Mouse (Mus musculus) limb, embryonic 12.5 days (tissue): Measurements from ENCODE around the gene Litaf. TPM values are rescaled to one million over a fixed set of nuclear protein-coding genes. Genes with fewer than 3 reads are reported as not detected.
"Not testable (repeated sequence)": the region's sequence is repeated elsewhere in the genome, so short reads cannot be mapped to it uniquely, and the experiment has no call there.

Experiments
- ATAC-seq: fragments of 200-750 bp; cut with Nextera tagmentation; 2 replicates; pipeline ENCODE4 v1.8.0; 2017; ENCODE audit warnings: low read depth, moderate TSS enrichment; ENCODE audit not compliant: insufficient number of reproducible peaks, insufficient read depth, low FRiP score, low TSS enrichment
- H3K27ac ChIP-seq: fragments of 300-500 bp; sonication (generic); 2 replicates; pipeline ENCODE4 v1.5.1; 2016; ENCODE audit warnings: mild to moderate bottlenecking, moderate library complexity
- H3K27me3 ChIP-seq: fragments of 300-500 bp; sonication (generic); 2 replicates; pipeline ENCODE4 v1.6.1; 2016; ENCODE audit warnings: mild to moderate bottlenecking, moderate library complexity
- H3K36me3 ChIP-seq: fragments of 300-500 bp; sonication (generic); 2 replicates; pipeline ENCODE4 v1.6.1; 2016; ENCODE audit warnings: mild to moderate bottlenecking, moderate library complexity
- H3K4me1 ChIP-seq: fragments of 300-500 bp; sonication (generic); replicated peaks from 2 replicates; pipeline ENCODE4 v1.6.1; 2016
- H3K4me2 ChIP-seq: fragments of 300-500 bp; sonication (generic); 2 replicates; pipeline ENCODE4 v1.6.1; 2016; ENCODE audit warnings: mild to moderate bottlenecking, moderate library complexity
- H3K4me3 ChIP-seq: fragments of 300-500 bp; sonication (generic); replicated peaks from 2 replicates; pipeline ENCODE4 v1.5.1; 2016; ENCODE audit warnings: mild to moderate bottlenecking
- H3K9ac ChIP-seq: fragments of 300-500 bp; sonication (generic); replicated peaks from 2 replicates; pipeline ENCODE4 v1.6.1; 2016; ENCODE audit warnings: mild to moderate bottlenecking, moderate library complexity
- H3K9me3 ChIP-seq: fragments of 300-500 bp; sonication (generic); 2 replicates; pipeline ENCODE4 v1.6.1; 2016; ENCODE audit warnings: mild to moderate bottlenecking, moderate library complexity
- WGBS: fragments of 180-500 bp; shearing (Covaris S2); methylation state at CpG from one replicate; pipeline ENCODE4 v1.1.7; 2016; 5-methylcytosine and 5-hydroxymethylcytosine counted together
- polyA plus RNA-seq: library from polyadenylated mRNA; unstranded; fragments of >200 nt; fragmentation: Nextera tagmentation; extraction: Ambion mirVana; gene quantifications from 2 replicates; pipeline ENCODE4 v1.2.1, GENCODE M21; 2016

Litaf gene
- polyA plus RNA-seq, 1 experiment from 2014 or later: 103 TPM

DNA sequence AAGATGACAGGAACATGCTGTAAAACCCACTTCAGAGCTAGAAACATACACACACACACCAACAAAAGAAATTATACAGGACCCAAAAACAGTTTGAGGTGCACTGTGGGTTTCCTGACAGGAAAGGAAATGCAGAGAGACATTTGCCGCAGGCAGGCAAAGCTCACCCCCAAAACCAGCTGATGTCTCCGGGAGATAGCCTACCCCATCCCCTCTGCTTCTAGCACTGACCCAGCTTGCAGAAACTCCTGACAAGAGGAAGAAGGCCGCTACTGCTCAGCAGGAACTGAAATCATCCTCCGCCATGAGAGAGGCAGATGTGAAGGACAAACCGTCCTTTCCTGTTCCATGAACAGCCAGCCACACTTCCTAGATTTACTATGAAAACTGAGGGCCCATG is 96.6 kb downstream of the Litaf start:
- WGBS: 78% methylated on average over 5 of the region's 5 CpGs
- Histone ChIP-seq H3K4me2 (no peak overlapping the region), H3K4me3 (no peak overlapping the region), H3K9me3 (no peaks in the 10 kb centered on the region), H3K9ac (no peak overlapping the region), H3K27ac (no peak overlapping the region), H3K4me1 (peaks cover 11% of the 10 kb centered on the region; the same call in 1 of the 2 replicates), H3K36me3 (peaks cover 28% of the 10 kb centered on the region), H3K27me3 (no peaks in the 10 kb centered on the region)
- ATAC-seq: no peak

DNA sequence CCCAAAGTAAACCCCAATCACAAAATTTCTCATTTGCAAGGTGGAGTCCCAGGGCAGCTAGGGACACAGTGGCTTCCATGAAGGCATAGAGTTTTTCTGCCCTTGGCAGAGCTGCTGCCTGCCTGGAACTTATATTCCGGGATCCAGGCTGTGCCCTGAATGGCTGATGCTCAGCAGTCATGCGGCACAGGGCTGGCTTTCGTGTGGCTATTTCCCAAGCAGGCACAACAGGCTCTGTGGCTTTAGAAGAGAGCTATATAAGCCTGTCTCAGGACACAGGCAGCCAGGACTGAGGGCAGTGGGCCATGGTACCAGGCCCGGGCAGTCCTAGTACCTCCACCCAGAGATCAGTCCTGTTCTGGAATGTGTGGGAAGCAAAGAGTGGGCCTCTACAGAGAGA is 97.7 kb downstream of the Litaf start:
- Histone ChIP-seq H3K9ac (no peak overlapping the region), H3K4me2 (no peak overlapping the region), H3K27me3 (no peaks in the 10 kb centered on the region), H3K9me3 (no peaks in the 10 kb centered on the region), H3K4me1 (0 out of 2 replicates have a peak, but pooled peaks cover 8% of the 10 kb centered on the region), H3K27ac (no peak overlapping the region), H3K4me3 (no peak overlapping the region), H3K36me3 (peaks cover 32% of the 10 kb centered on the region)
- no peak for ATAC-seq
- 87% methylated on average over 4 of the region's 4 CpGs for WGBS

DNA sequence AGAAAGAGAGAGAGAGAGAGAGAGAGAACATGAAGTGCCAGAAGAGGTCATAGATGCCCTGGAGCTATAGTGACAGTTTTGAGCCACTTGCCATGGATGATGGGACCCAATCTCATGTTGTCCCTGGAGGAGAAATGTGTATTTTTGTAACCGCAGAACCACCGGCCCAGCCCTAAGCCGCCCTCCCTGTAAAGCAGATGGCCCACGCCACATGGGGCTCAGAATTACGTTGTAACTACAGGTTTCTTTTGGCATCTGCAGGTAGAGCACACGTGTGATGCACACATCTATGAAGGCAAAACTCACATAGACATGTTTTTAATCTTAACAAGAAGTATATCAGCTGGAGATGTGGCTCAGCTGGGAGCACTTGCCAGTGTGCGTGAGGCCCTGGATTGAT is 98.2 kb downstream of the Litaf start:
- no peak for ATAC-seq
- H3K36me3 ChIP-seq: peaks cover 37% of the 10 kb centered on the region
- no peaks in the 10 kb centered on the region for H3K27me3 ChIP-seq
- 0 out of 2 replicates have a peak, but pooled peaks cover 8% of the 10 kb centered on the region for H3K4me1 ChIP-seq
- H3K4me3 ChIP-seq: no peak overlapping the region
- no peaks in the 10 kb centered on the region for H3K9me3 ChIP-seq
- H3K9ac ChIP-seq: no peak overlapping the region
- 90% methylated on average over 7 of the region's 7 CpGs for WGBS
- H3K4me2 ChIP-seq: no peak overlapping the region
- H3K27ac ChIP-seq: no peak overlapping the region

DNA sequence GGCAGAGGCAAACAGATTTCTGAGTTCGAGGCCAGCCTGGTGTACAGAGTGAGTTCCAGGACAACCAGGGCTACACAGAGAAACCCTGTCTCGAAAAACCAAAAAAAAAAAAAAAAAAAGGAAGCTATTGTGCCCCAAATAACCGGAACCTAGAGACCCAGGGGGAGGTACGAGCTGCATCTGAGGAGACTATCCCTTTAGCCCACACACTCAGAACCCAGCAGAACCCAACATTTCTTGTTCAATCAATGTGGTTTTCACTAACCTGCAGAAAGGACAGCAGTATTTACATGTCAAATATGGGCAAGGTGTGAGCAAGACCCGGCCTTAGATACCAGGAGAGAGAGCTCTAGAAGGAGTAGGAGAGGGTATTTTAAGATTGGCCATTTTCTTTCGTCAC is 98.9 kb downstream of the Litaf start:
- 0 out of 2 replicates have a peak, but pooled peaks cover 5% of the 10 kb centered on the region for H3K4me1 ChIP-seq
- H3K27me3 ChIP-seq: no peaks in the 10 kb centered on the region
- no peak overlapping the region for H3K4me3 ChIP-seq
- H3K9me3 ChIP-seq: no peaks in the 10 kb centered on the region
- no peak overlapping the region for H3K4me2 ChIP-seq
- no peak overlapping the region for H3K9ac ChIP-seq
- WGBS: 90% methylated on average over 6 of the region's 6 CpGs
- ATAC-seq: no peak
- H3K36me3 ChIP-seq: peaks cover 44% of the 10 kb centered on the region
- no peak overlapping the region for H3K27ac ChIP-seq

DNA sequence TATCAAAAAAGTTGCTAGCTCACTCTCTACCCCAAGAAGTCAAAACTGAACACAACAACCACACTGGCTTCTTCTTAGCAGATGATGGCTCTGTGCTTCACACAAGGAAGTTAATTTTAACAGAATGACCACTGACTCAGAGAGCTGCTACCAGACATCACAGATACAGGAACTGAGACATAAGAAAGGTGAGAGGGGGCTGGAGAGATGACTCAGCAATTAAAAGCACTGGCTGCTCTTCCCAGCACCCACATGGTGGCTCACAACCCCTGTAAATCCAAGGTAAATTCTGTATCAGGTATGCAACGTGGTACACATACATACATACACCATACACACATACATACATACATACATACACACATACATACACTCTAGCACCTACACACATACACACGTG is 100.9 kb downstream of the Litaf start:
- H3K9me3 ChIP-seq: no peaks in the 10 kb centered on the region
- H3K4me2 ChIP-seq: no peak overlapping the region
- H3K4me3 ChIP-seq: no peak overlapping the region
- H3K36me3 ChIP-seq: peaks cover 64% of the 10 kb centered on the region
- no peak overlapping the region for H3K27ac ChIP-seq
- peaks cover 5% of the 10 kb centered on the region; the same call in 1 of the 2 replicates for H3K4me1 ChIP-seq
- no peak for ATAC-seq
- no peaks in the 10 kb centered on the region for H3K27me3 ChIP-seq
- WGBS: 84% methylated on average over 2 of the region's 2 CpGs
- no peak overlapping the region for H3K9ac ChIP-seq

DNA sequence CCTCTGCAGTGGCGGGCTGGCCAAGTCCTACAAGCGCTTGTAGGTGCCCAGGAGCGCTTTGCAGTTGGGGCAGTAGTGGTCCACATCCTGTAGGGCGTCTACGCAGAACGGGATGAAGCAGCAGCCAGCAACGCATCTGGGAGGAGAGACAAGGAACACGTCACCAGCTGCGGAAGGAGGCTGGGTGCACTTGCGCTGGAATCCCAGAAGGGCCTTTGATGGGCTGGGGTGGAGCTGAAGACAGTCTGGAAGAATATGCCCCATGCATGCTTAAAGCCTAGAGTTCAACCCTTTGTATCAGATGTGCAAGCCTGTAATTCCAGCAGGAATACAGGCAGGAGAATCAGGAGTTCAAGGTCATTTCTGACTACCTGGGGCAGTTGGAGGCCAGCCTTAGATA is 105.0 kb downstream of the Litaf start:
- 95% methylated on average over 10 of the region's 10 CpGs for WGBS
- Histone ChIP-seq H3K27ac (no peak overlapping the region), H3K27me3 (no peaks in the 10 kb centered on the region), H3K4me1 (peaks cover 9% of the 10 kb centered on the region), H3K9me3 (no peaks in the 10 kb centered on the region), H3K9ac (no peak overlapping the region), H3K36me3 (peaks cover 79% of the 10 kb centered on the region), H3K4me3 (no peak overlapping the region), H3K4me2 (no peak overlapping the region)
- no peak for ATAC-seq

DNA sequence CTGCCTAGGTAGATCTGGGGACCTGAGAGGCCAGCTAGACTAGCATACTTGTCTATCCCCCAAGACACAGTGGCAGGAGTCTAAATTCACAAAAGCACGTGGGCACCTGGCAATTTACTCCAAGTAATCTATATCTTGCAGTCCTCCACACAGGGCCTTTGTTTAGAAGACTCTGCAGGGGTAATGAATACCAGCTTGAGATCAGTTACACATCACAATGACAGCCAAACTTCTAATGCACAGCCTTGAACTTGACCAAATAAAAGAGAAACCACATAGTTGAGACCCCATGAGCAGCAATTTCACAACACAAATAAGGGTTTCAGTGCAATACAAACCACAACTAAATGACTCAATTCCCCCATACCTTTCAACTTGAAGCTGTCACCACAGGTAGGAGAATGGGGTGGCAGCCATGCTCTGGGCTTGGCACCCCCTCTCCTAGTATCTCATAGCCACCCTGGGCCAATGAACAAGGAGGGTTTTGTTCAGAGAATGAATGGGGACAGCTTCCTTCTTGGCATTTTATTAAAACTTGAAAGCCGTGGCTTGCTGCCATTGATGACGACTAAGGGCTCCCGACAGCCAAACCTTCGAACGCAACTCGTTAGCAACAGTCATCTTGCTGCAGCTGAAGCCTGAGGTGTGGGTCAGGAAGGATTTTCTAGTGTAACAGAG is 107.1 kb downstream of the Litaf start:
- H3K36me3 ChIP-seq: peaks cover 66% of the 10 kb centered on the region
- WGBS: 53% methylated on average over 7 of the region's 7 CpGs
- H3K4me3 ChIP-seq: no peak overlapping the region
- H3K27ac ChIP-seq: peak overlapping the region; percentile 71
- H3K4me1 ChIP-seq: peaks cover 9% of the 10 kb centered on the region
- H3K9me3 ChIP-seq: no peaks in the 10 kb centered on the region
- H3K27me3 ChIP-seq: no peaks in the 10 kb centered on the region
- no peak overlapping the region for H3K9ac ChIP-seq
- H3K4me2 ChIP-seq: no peak overlapping the region
- peak; percentile 38; the same call in 1 of the 2 replicates for ATAC-seq

DNA sequence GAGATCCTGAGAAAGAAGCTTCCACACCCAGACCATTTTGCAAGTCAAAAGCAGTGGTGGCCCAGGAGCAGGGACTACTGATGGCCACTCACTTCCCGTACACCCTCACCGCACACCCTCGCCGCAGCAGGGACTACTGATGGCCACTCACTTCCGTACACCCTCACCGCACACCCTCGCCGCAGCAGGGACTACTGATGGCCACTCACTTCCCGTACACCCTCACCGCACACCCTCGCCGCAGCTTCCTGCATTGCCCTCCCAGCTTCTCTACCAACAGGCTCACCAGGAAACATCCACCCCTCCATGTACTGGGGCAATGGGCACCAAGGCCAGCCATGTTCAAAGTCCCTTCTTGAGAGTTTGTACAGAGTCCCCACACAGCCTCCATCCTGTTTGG is 107.7 kb downstream of the Litaf start:
- H3K4me3 ChIP-seq, H3K4me2 ChIP-seq, H3K9me3 ChIP-seq, H3K4me1 ChIP-seq, ATAC-seq, H3K27me3 ChIP-seq, H3K9ac ChIP-seq: not testable (repeated sequence)
- Histone ChIP-seq H3K27ac (peak overlapping the region; percentile 71; the same call in 1 of the 2 replicates), H3K36me3 (peaks cover 60% of the 10 kb centered on the region)
- WGBS: 94% methylated on average over 12 of the region's 12 CpGs

DNA sequence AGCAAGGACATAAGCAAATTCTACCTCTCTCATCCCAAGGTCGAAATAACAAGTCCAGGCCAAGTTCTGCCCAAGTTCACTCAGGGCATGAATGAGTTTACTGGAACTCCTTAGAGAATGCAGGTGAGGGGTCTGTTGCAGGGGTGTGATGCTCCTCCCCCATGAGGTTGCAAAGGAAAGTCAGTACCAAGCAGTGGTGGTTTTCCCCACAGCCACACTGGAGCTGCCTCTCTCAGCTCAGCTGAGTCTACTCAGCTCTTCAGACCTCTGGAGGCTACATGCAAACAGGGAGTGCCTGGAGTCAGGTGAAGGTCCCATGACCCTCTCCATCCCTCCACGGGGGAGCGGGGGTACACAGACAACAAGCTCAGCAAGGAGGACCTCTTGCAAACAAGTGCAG is 108.2 kb downstream of the Litaf start:
- H3K4me1 ChIP-seq: peaks cover 9% of the 10 kb centered on the region

DNA sequence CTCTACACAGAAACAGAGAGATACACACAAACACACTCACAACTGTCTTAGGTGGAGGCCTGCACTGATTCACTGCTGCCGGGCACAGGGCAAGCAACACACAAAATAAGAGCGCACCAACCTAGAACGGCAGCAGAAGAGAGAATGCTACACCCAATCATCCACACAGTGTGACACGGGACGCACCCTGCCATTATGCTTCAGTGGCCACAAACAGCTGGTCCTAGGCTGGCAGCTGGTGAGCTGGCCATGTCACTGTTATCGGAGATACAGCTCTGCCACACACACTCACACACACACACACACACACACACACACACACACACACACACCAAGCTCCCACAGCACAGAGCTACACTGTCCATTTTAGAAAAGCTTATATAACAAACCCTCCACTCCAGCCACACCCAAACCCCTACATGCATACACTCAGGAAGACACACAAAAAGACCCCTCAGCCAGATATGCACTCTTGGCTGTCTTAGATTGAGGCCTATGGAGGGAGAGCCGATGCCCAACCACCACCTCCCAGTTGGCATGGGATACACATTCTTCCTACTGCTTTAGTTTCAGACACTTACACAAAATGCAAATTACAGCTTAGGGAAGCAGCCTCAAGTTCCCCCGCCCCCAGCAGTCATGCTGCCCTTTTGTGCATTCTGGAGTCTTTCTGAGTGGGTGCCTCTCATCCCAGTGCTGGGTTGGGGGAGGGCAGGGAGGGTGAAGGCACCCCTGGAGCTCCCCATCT is 108.8 kb downstream of the Litaf start:
- no peak overlapping the region for H3K4me3 ChIP-seq
- H3K4me1 ChIP-seq: peaks cover 9% of the 10 kb centered on the region
- no peak overlapping the region for H3K27ac ChIP-seq
- H3K9ac ChIP-seq: no peak overlapping the region
- ATAC-seq: no peak
- H3K4me2 ChIP-seq: no peak overlapping the region
- no peaks in the 10 kb centered on the region for H3K9me3 ChIP-seq
- no peaks in the 10 kb centered on the region for H3K27me3 ChIP-seq
- peaks cover 51% of the 10 kb centered on the region for H3K36me3 ChIP-seq
- 91% methylated on average over 8 of the region's 8 CpGs for WGBS

More for the DNA sequence above, 108.2 kb downstream of the Litaf start:
- Histone ChIP-seq H3K9ac (no peak overlapping the region), H3K4me3 (no peak overlapping the region), H3K4me2 (no peak overlapping the region), H3K36me3 (peaks cover 57% of the 10 kb centered on the region), H3K27ac (no peak overlapping the region), H3K27me3 (no peaks in the 10 kb centered on the region), H3K9me3 (no peaks in the 10 kb centered on the region)
- ATAC-seq: no peak
- 78% methylated on average over 3 of the region's 3 CpGs for WGBS

DNA sequence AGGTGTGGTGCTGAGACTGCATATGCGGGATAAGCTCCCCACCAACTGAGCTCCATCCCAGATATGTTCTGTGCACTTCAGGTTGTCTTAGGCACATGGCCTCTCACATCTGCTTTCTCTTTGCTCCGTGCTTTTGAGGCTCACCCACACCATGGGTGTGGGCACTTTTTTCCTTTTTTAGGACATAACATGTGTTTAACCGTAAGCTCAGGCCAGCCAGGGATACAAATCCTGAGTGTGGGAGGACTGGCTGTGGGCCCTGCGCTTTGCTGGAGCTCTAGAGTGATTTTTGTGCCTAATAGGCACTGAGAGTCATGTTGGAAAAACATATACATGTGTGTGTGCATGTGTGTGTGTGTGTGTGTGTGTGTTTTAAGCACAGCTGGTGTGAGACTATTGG is 110.9 kb downstream of the Litaf start:
- Histone ChIP-seq H3K9me3 (no peaks in the 10 kb centered on the region), H3K4me1 (peaks cover 9% of the 10 kb centered on the region), H3K27ac (no peak overlapping the region), H3K4me3 (no peak overlapping the region), H3K4me2 (no peak overlapping the region), H3K27me3 (no peaks in the 10 kb centered on the region), H3K9ac (no peak overlapping the region), H3K36me3 (peaks cover 30% of the 10 kb centered on the region)
- ATAC-seq: no peak
- 78% methylated on average over 4 of the region's 4 CpGs for WGBS
